Mouse (Mus musculus) MEL (cell line): Measurements from ENCODE around the gene Tfec. TPM values are rescaled to one million over a fixed set of nuclear protein-coding genes. Genes with fewer than 3 reads are reported as not detected.

Source experiments
- DNase-seq: peaks from one replicate; pipeline ENCODE4 v3.0.0; 2011; ENCODE audit warnings: low read depth, low spot score
- H3K27ac ChIP-seq: 2 replicates; pipeline ENCODE4 v1.5.1; 2012; ENCODE audit warnings: low read depth, mild to moderate bottlenecking, control low read depth, low read length, moderate library complexity; ENCODE audit not compliant: control insufficient read depth
- H3K27me3 ChIP-seq, 2 experiments: fragments of 150-350 bp in 1 of 2; sonication (generic) in 1 of 2; 2 replicates each; pipeline ENCODE4 v1.6.1; 2012; ENCODE audit warnings: low read length in 2 of 2, mild to moderate bottlenecking in 2 of 2, improper control_type of control experiment in 1 of 2, moderate library complexity in 1 of 2; ENCODE audit not compliant: insufficient read depth in 2 of 2, control insufficient read depth in 1 of 2
- H3K36me3 ChIP-seq, 2 experiments: 2 replicates each; pipeline ENCODE4 v1.6.1; 2012 to 2014; ENCODE audit warnings: low read length in 2 of 2, improper control_type of control experiment in 1 of 2, inconsistent platforms in 1 of 2, mild to moderate bottlenecking in 1 of 2; ENCODE audit not compliant: insufficient read depth in 2 of 2, control insufficient read depth in 1 of 2
- H3K4me1 ChIP-seq, 2 experiments: fragments of 150-350 bp in 1 of 2; sonication (generic) in 1 of 2; 2 replicates each; pipeline ENCODE4 v1.6.1; 2012; ENCODE audit warnings: low read length in 2 of 2, improper control_type of control experiment in 1 of 2, mild to moderate bottlenecking in 1 of 2; ENCODE audit not compliant: insufficient read depth in 2 of 2, control insufficient read depth in 1 of 2
- H3K4me3 ChIP-seq, 2 experiments: fragments of 150-350 bp in 1 of 2; sonication (generic) in 1 of 2; 2 replicates each; pipeline ENCODE4 v1.5.1; 2012; ENCODE audit warnings: low read depth in 2 of 2, low read length in 2 of 2, mild to moderate bottlenecking in 2 of 2, moderate library complexity in 2 of 2, control low read depth in 1 of 2, improper control_type of control experiment in 1 of 2; ENCODE audit not compliant: control insufficient read depth in 1 of 2, insufficient read depth in 1 of 2
- H3K79me2 ChIP-seq: 2 replicates; pipeline ENCODE4 v1.6.1; 2012; ENCODE audit warnings: mild to moderate bottlenecking, low read length, moderate library complexity; ENCODE audit not compliant: control insufficient read depth, poor library complexity, insufficient read depth
- H3K9ac ChIP-seq: 2 replicates; pipeline ENCODE4 v1.6.1; 2012; ENCODE audit warnings: low read depth, mild to moderate bottlenecking, control low read depth, low read length, moderate library complexity; ENCODE audit not compliant: control insufficient read depth, poor library complexity, severe bottlenecking
- H3K9me3 ChIP-seq: fragments of 150-350 bp; sonication (generic); replicated peaks from 2 replicates; pipeline ENCODE4 v1.6.1; 2012; ENCODE audit warnings: mild to moderate bottlenecking, low read length, improper control_type of control experiment, moderate library complexity; ENCODE audit not compliant: insufficient read depth
- CHD1 ChIP-seq: IDR thresholded peaks from 2 replicates; pipeline ENCODE4 v1.6.1; 2012; ENCODE audit warnings: low read depth, mild to moderate bottlenecking, inconsistent platforms, low read length, improper control_type of control experiment
- CTCF ChIP-seq, 3 experiments: IDR thresholded peaks in 2 of 3; conservative IDR thresholded peaks in 1 of 3; 2 replicates each; pipeline ENCODE4 v1.5.1; 2011 to 2012; ENCODE audit warnings: low read length in 3 of 3, low read depth in 2 of 3, mild to moderate bottlenecking in 2 of 3, improper control_type of control experiment in 1 of 3, inconsistent platforms in 1 of 3, mixed read lengths in 1 of 3, moderate library complexity in 1 of 3; ENCODE audit not compliant: control insufficient read depth in 1 of 3, insufficient read depth in 1 of 3, poor library complexity in 1 of 3, severe bottlenecking in 1 of 3
- E2F4 ChIP-seq: IDR thresholded peaks from 2 replicates; pipeline ENCODE4 v1.6.1; 2011; ENCODE audit warnings: low read depth, low read length, improper control_type of control experiment, borderline replicate concordance
- ETS1 ChIP-seq: IDR thresholded peaks from 2 replicates; pipeline ENCODE4 v1.6.1; 2012; ENCODE audit warnings: low read depth, mild to moderate bottlenecking, inconsistent platforms, low read length, improper control_type of control experiment, moderate library complexity
- GABPA ChIP-seq: IDR thresholded peaks from 2 replicates; pipeline ENCODE4 v1.6.1; 2012; ENCODE audit warnings: low read depth, mild to moderate bottlenecking, inconsistent platforms, low read length, improper control_type of control experiment, moderate library complexity
- JUND ChIP-seq: IDR thresholded peaks from 2 replicates; pipeline ENCODE4 v1.6.1; 2011; ENCODE audit warnings: low read depth, mild to moderate bottlenecking, improper control_type of control experiment, low read length
- MAFK ChIP-seq: IDR thresholded peaks from 2 replicates; pipeline ENCODE4 v1.6.1; 2011; ENCODE audit warnings: low read depth, mild to moderate bottlenecking, low read length, improper control_type of control experiment, borderline replicate concordance
- MAX ChIP-seq: IDR thresholded peaks from 2 replicates; pipeline ENCODE4 v1.6.1; 2011; ENCODE audit warnings: low read length, improper control_type of control experiment
- MXI1 ChIP-seq: IDR thresholded peaks from 2 replicates; pipeline ENCODE4 v1.6.1; 2011; ENCODE audit warnings: mild to moderate bottlenecking, low read depth, low read length, improper control_type of control experiment
- MYC ChIP-seq: IDR thresholded peaks from 2 replicates; pipeline ENCODE4 v1.6.1; 2011; ENCODE audit warnings: low read depth, mild to moderate bottlenecking, low read length, improper control_type of control experiment, moderate library complexity
- NRF1 ChIP-seq: IDR thresholded peaks from 2 replicates; pipeline ENCODE4 v1.6.1; 2014; ENCODE audit warnings: low read depth, mild to moderate bottlenecking, inconsistent platforms, low read length, improper control_type of control experiment, moderate library complexity; ENCODE audit not compliant: poor library complexity, insufficient read depth, severe bottlenecking
- POLR2AphosphoS2 ChIP-seq: IDR thresholded peaks from 2 replicates; pipeline ENCODE4 v1.6.1; 2011; ENCODE audit warnings: low read length, improper control_type of control experiment
- RCOR1 ChIP-seq: IDR thresholded peaks from 2 replicates; pipeline ENCODE4 v1.6.1; 2012; ENCODE audit warnings: low read depth, mild to moderate bottlenecking, inconsistent platforms, low read length, improper control_type of control experiment
- SIN3A ChIP-seq: IDR thresholded peaks from 2 replicates; pipeline ENCODE4 v1.6.1; 2012; ENCODE audit warnings: low read length, improper control_type of control experiment, inconsistent platforms
- ZC3H11A ChIP-seq: IDR thresholded peaks from 2 replicates; pipeline ENCODE4 v1.6.1; 2012; ENCODE audit warnings: low read depth, mild to moderate bottlenecking, inconsistent platforms, low read length, improper control_type of control experiment
- ZNF384 ChIP-seq: IDR thresholded peaks from 2 replicates; pipeline ENCODE4 v1.6.1; 2012; ENCODE audit warnings: low read depth, mild to moderate bottlenecking, inconsistent platforms, low read length, improper control_type of control experiment
- polyA plus RNA-seq, 2 experiments: library from polyadenylated mRNA; stranded (reverse) in 1 of 2; unstranded in 1 of 2; fragments of >175 nt in 1 of 2; fragments of >200 nt in 1 of 2; gene quantifications; 2 replicates each; pipeline versions ENCODE4 v1.2.1 to v1.2.4; 2012; ENCODE audit warnings: low replicate concordance in 2 of 2, low read depth in 1 of 2; ENCODE audit not compliant: insufficient read length in 2 of 2, insufficient read depth in 1 of 2, missing spikeins in 1 of 2
- total RNA-seq: library from RNA; depleted of rRNA; stranded (reverse); fragments of 300-350 nt; gene quantifications from 2 replicates; pipeline ENCODE4 v1.2.3, GENCODE M21; 2012

The Tfec gene
- total and polyA plus RNA-seq, 3 experiments: not detected

GRCm38 (mm10) chr6:16870067-16870466 lies 28.2 kb downstream of the Tfec start:
- H3K36me3 ChIP-seq: no peaks in the 10 kb centered on the region
- no peak for DNase-seq
- H3K9me3 ChIP-seq: no peaks in the 10 kb centered on the region
- TF ChIP-seq POLR2AphosphoS2 (no peak), MXI1 (no peak), RCOR1 (no peak)
- no peak overlapping the region for H3K27ac ChIP-seq
- H3K79me2 ChIP-seq: no peaks in the 10 kb centered on the region
- no peak overlapping the region for H3K4me3 ChIP-seq
- H3K27me3 ChIP-seq: no peaks in the 10 kb centered on the region
- H3K9ac ChIP-seq: no peak overlapping the region
- no peaks in the 10 kb centered on the region for H3K4me1 ChIP-seq

DNA sequence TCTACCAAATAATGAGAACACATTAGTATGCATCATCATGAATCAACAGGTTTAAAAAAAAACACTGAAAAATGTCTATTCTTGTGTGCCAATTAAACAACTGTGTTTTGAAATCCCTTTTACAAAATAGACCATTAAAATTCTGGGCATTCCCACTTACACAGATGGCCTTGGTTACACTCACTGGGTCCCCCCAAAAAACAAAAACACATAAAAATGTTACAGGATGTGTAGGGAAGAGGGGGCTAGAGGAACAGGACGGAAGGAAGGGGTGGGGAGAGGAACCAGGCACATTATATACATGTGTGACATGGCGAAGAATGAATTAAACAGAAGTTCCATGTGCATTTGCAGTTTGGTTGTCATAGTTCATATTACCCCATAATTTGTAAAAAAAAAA lies 29.9 kb downstream of the Tfec start:
- no peak for DNase-seq
- Histone ChIP-seq H3K36me3 (no peaks in the 10 kb centered on the region), H3K27ac (no peak overlapping the region), H3K9ac (no peak overlapping the region), H3K27me3 (no peaks in the 10 kb centered on the region), H3K4me3 (no peak overlapping the region), H3K9me3 (no peaks in the 10 kb centered on the region), H3K79me2 (no peaks in the 10 kb centered on the region), H3K4me1 (no peaks in the 10 kb centered on the region)
- TF ChIP-seq ZNF384: no peak
- TF ChIP-seq CHD1: no peak
- TF ChIP-seq ETS1: no peak
- no peak for TF ChIP-seq GABPA
- TF ChIP-seq SIN3A: no peak
- TF ChIP-seq JUND: no peak
- no peak for TF ChIP-seq MAX
- TF ChIP-seq MYC: no peak
- TF ChIP-seq POLR2AphosphoS2: no peak
- TF ChIP-seq NRF1: no peak

- Histone ChIP-seq H3K4me3 (no peak overlapping the region), H3K79me2 (no peaks in the 10 kb centered on the region), H3K27ac (no peak overlapping the region), H3K9me3 (no peaks in the 10 kb centered on the region), H3K27me3 (no peaks in the 10 kb centered on the region), H3K36me3 (no peaks in the 10 kb centered on the region), H3K4me1 (no peaks in the 10 kb centered on the region), H3K9ac (no peak overlapping the region)
- no peak for DNase-seq
- TF ChIP-seq E2F4 (no peak), GABPA (no peak), CTCF (IDR thresholded peaks at IDR 0.05 in 2 of 3, conservative IDR thresholded peaks at IDR 0.05 in 1 of 3; ENCODE audit: control insufficient read depth in 1 of 3, insufficient read depth in 1 of 3, low read depth in 2 of 3, low read length in 3 of 3, poor library complexity in 1 of 3, severe bottlenecking in 1 of 3) (no peak), MAFK (no peak), ZC3H11A (no peak), SIN3A (no peak)
These were observed 35.3 kb downstream of the Tfec start for GRCm38 (mm10) chr6:16862753-16863508.
